Mouse (Mus musculus): Measurements from ENCODE around the gene Klhdc10. TPM values are rescaled to one million over a fixed set of nuclear protein-coding genes. Genes with fewer than 3 reads are reported as not detected.
"Not testable (repeated sequence)": the region's sequence is repeated elsewhere in the genome, so short reads cannot be mapped to it uniquely, and the experiment has no call there.

Klhdc10 gene
- polyA plus RNA-seq (2012; rRNA removed): 10.7 and 15.0 TPM in 2 replicates

DNA sequence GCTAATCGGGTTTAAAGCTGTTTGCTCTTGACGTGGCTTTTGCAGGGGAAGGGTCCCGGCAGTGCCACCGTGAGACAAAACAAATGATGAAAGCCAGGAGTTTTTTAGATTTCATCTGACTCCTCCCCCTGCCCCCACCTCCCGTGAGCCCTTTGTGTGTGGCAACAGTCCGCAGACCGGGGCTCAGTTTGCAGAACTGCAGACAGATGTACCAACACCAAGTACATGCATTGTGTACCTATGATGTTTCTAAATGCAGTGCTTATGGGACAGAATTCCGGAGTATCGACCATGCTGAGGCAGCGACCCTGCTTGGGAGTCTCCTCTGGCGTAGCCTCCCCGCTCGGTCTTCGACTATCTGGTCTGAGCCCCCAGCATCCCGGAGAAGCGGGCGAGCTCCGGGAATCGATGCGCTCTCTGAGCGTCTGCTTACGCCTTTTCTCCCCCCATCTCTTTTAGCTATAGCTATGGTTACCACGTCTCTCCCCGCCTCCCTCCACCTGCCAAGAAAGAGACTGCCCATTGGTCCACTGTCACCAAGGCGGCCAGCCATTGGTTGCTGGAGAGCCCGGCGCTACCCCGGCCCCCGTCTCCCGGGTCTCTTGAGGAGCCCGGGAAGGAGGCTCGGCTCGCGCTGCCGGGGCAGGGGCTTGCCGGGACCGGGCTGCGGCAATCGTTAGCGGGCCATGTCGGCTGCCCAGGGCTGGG is at the start of gene Klhdc10:
Gene Klhdc10 (plus strand): TSS at position 561 of the 708 bp plus-strand sequence.
- WGBS: under 1% methylated on average over 41 of the region's 41 CpGs
- DNase-seq (ENCODE audit: low read depth, low spot score): peak; percentile 99

DNA sequence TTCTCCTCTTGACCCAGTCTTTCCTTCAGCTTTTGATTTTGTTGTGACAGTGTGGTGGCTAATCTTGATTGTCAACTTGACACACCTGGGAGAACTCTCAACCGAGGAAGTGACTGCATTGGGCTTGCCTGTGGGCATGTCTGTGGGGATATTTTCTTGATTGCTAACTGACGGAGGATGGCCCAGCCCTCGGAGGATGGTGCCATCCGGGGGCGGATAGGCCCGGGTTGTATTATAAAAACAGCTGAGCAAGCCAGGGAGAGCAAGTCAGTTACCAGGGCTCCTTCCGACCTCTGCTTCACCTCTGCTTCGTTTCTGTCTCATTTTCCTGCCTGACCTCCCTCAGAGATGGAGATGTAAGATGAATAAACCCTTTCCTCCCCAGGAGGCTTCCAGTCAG is 48.9 kb upstream of the Klhdc10 start:
- 42% methylated on average over 8 of the region's 8 CpGs for WGBS
- DNase-seq (ENCODE audit: low read depth, low spot score): no peak

DNA sequence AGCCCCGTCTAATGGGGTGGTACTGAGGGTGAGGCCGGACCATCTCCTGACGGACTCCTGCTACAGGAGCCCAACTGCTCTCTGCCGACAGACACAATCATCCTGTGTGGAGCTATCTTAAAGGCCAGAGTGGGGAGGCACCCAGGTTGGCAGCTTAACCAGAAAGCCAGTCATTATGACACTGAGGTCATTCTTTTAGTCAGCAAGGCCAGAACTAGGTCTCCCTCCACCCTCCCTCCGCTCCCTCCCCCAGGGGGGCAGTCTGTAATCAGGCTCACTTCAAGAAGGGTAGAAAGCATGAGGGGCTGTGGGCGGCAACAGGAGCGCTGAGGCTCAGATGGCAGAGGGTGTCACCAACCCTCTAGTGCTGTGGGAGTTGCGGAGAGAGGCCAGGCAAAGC is 48.0 kb upstream of the Klhdc10 start:
- WGBS: 95% methylated on average over 8 of the region's 8 CpGs
- DNase-seq (ENCODE audit: low read depth, low spot score): no peak

DNA sequence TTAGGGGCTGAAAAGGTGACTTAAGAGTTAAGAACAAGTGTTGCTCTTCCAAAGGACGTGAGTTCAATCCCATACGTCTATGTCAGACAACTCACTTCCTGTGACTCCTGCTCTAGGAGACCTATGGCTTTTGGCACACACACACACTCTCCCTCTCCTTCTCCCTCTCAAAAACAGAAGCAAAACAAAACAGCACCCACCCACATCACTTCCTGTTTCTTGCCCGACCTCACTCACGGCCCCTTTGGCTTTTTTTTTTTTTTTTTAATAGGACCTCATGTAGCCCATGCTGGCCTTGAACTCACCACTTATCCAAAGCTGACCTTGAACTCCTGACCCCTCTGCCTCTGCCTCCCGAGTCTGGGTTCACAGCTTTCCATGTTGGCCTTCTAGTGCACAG is 46.9 kb upstream of the Klhdc10 start:
- WGBS: 33% methylated on average over 5 of the region's 5 CpGs
- no peak for DNase-seq (ENCODE audit: low read depth, low spot score)

DNA sequence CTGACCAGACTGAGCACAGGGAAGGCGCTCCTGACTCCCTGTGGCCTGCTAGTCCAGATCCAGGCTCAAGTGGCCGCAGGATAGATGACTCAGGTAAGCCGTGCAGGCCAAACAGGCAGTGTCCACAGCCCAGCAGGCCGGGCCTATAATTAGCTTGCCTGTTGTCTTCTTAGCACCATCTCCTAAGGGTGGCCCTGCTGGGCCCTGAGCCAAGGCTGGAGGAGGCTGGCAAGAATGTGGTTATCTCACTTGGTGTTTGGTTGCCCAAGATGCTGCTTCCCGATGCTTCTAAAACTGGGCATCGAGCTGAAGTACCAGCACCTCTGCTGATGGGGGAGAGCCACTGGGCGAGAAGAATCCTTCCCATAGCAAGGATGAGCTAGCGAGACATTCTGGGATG is 46.0 kb upstream of the Klhdc10 start:
- 78% methylated on average over 8 of the region's 8 CpGs for WGBS
- DNase-seq (ENCODE audit: low read depth, low spot score): no peak

DNA sequence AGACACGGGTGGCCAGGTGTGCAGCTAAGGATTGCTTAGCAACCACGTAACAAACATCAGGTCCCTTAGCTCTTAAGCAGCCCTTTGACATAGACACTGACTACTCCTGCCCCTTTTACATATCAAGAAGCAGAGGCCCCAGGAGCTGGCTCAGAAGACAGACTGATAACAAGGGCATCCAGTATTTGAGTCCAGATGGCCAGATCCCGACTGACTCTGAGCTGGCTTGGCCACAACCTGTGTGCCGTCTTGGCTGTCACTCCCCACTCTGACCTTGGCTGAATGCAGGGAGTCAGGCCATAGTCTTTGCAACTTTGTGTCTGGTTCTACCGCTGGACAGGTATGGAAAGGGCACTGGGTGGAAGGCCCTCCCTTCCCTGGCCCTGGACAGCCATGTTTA is 45.5 kb upstream of the Klhdc10 start:
- 56% methylated on average over 5 of the region's 5 CpGs for WGBS
- no peak for DNase-seq (ENCODE audit: low read depth, low spot score)

DNA sequence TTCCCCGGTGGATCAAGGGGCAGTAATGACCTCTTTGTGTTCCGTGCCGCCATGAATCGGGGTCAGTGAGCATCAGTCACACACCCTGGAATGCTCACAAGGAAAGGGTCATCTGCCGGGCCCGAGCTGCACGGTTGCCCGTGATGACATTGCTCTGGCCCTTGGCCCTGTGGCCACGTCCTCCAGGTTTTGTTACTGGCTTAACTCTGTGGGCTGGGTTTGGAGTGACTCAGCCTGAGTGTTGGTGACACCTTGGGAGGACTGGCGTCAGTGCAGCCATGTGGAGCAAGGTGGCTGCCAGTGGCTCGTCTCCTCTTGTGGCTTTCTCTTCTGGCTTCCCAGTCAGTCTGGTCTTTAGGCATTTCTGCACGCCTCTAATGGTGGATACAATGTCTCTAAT is 45.0 kb upstream of the Klhdc10 start:
- DNase-seq (ENCODE audit: low read depth, low spot score): no peak
- 89% methylated on average over 12 of the region's 12 CpGs for WGBS

DNA sequence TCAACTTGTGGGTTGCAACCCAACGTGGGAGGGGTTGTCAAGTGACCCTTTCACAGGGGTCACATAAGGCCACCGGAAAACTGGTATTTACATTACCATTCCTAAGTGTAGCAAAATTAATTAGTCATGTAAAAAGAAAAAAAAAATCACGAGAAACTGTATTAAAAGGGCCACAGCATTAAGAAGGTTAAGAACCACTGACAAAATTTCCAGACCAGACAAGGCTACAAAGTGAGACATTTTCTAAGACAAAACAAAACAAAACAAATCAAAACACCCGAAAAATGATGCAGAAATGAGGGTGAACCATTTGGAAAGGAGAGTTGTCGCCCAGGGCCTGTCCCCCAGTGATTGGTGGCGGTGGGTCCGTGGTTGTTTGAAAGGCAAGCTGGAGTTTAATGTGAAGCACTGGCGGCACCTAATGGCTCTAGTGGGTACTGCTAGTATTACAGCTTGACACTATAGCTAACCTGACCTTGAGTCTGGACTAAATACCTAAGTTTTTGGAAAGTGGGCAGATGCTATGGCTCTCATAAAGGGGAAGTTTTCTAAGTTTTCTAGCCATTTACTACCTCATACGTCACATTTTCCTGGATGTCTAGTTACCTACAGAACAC is 44.0 kb upstream of the Klhdc10 start:
- WGBS: 18% methylated on average over 9 of the region's 9 CpGs
- DNase-seq (ENCODE audit: low read depth, low spot score): peak; percentile 39

DNA sequence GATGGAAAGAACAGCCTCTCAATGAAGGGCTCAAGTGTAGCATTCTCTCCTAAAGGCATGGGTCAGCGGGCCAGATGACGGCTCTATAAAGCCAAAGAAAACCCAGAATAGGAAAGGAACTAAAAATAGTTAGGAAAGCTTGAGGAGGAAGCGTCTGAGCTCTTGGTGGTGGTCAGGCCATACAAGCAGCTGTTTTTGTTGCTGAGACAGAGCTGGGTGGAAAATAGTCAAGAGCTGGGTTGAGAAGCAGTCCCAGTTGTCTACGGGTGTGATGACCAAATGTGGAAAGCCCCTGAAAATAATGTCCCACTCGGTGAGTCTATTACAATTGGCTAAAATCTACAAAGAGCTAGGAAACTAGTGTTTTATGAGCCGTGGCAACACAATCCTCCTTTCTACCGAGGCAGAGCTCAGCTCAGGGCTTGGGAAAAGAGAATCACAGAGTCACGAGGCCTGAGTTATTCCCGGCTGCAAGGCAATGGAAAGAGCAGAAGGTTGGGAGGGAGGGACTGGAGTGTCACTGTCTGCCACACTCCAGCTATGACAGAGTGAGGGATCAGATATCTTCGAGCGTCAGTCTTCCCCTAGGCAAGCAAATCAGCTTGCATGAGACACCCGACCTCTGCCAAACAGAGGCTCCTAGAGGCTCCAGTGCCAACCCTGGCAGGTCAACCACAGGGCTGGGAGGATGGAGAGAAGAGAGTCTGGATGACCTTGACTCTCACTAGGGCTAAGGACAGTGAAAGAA is 41.7 kb upstream of the Klhdc10 start:
- DNase-seq (ENCODE audit: low read depth, low spot score): no peak
- 61% methylated on average over 12 of the region's 12 CpGs for WGBS

DNA sequence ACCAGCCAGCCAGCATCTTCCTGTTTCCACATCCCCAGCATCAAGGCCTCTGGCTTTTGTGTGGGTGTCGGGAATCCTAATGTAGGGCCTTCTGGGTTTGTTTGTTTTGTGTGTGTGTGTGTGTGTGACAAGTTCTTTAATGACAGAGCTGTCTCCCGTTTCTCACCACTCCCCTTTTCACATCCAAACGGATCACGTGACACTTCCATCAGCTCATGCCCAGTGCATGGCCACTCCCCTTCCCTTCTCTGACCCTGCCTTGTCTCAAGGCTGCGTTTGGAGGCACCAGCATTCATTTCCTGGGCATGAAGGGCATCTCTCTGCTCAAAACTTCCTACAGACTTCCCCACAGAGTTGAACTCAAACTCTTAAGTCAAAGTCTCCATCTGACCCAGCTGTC is 37.9 kb upstream of the Klhdc10 start:
- DNase-seq (ENCODE audit: low read depth, low spot score): no peak
- WGBS: 19% methylated on average over 5 of the region's 5 CpGs

DNA sequence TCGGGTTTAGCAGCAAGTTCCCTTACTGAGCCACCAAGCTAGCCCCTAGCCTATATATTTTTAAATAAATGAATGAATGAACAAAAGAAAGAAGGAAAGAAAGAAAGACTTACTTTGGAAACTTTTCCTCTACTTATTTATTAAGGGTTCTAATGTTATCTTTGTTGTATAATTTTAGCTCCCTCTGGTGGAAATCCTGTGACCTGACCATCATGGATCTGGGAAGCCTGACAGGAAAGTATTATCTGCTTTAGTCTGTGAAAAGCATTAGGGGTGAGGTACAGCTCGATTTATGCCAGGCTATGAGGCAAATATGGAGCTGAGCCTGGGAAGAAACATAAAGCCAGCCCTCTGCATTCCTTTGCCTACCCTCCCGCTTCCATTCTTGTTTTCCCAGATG is 32.4 kb upstream of the Klhdc10 start:
- no peak for DNase-seq (ENCODE audit: low read depth, low spot score)
- WGBS: 80% methylated on average over 3 of the region's 3 CpGs

DNA sequence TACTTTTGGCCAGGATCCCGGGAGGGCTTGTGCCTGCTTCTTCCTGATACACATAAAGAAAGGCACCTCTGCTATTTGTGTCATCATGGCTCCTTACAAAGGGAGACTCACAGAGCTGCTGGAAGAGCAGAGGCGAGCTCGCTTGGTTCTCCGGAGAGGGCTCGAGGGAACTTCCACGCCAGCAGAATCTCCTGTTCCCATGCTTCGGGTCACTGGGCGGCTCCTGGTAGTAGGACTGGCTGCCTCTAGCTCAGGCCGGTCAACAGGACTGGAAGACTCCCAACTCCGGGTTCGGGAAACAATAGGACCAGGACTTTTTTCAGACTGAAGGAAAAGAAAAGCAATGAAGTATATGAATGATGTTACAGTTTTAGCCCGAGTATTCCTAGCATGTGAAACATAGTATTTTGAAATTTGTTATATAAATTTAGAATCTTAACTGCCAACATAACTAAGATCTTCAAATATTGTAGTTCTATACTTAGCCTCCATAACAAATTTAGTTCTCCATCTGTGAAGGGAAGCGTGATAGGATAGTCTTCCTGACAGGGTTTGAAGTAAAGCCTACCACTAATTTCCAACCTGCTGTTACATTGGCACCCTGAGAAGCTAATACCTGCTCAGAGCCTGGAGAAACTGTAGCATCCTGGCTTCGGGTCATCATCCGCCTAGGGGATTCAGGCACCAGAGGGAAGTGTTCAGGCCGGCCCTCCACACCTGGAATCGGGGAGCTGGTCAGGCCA is 28.9 kb upstream of the Klhdc10 start:
- WGBS: 93% methylated on average over 17 of the region's 17 CpGs
- no peak for DNase-seq (ENCODE audit: low read depth, low spot score)

DNA sequence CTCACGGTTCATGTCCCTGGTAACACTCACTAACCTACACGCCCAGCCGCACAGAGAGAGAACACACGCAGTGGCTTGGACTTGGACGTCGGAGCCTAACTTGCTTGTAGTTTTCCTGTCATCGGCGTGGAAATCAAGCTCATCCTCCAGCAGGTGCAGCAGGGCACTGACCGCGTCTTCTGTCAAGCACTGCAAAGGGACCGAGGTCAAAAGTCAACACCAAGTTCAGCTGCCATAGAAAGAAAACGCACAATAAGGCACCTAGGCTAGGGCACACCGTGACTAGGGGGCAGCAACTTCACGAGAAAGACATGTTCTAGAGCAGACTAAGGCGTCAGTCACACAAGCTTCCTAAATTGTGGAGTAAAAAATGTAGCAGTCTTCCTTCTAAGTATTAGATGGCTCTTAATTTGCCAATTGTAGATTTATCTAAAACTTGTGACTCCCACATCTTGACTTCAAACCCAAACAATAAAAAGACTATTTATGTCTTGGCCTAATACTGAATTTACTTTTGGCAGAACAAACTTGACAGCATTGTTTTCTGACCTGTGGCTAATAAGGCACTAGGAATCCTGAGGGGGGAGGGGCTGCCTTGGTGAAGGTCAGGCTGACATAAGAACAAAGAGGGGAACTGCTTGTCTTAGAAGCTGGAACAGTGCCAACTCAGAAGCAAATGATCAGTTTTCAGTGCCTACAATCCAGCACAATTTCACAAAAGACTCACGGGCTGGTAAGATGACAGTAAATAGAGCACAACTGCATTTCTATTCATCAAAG is 26.7 kb upstream of the Klhdc10 start:
- DNase-seq (ENCODE audit: low read depth, low spot score): no peak
- WGBS: 89% methylated on average over 16 of the region's 16 CpGs

DNA sequence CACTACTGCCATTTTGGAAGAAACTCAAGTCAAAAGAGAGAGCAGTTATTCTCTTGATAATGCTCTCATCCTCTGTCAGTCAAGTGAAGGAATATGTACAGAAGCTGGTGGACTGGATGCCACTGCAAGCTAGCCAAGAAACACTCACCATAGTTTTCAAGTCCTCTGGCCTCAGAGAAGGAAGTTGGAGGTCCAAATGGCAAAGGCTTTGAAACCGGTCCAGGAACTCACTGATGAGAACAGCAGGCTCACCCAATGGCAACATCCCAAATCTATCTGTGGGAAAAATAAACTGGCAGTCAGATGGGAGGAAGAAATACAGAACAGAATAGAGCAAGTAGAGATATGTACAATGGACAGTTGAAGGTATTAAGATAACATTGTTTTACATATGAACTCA is 25.9 kb upstream of the Klhdc10 start:
- no peak for DNase-seq (ENCODE audit: low read depth, low spot score)
- 69% methylated on average over 1 of the region's 1 CpGs for WGBS

DNA sequence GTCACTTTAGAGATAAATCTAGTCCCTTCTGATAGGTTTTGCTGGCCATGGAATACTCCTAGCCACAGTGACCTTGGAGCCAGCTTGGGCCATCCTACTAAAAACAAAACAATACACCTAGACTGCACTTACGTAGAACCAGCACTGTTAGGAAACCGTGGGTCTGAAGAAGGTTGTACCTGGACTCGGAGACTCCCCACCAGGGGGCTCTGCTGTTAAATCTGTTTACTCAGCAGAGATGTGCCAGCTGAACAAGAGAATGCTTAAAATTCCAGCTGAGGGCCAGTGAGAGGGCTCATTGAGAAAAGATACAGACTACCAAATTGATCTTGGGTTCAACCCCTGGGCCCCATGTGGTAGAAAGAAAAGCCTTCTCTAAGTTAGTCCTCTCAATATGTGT is 20.6 kb upstream of the Klhdc10 start:
- DNase-seq (ENCODE audit: low read depth, low spot score): no peak
- WGBS: 69% methylated on average over 3 of the region's 3 CpGs

DNA sequence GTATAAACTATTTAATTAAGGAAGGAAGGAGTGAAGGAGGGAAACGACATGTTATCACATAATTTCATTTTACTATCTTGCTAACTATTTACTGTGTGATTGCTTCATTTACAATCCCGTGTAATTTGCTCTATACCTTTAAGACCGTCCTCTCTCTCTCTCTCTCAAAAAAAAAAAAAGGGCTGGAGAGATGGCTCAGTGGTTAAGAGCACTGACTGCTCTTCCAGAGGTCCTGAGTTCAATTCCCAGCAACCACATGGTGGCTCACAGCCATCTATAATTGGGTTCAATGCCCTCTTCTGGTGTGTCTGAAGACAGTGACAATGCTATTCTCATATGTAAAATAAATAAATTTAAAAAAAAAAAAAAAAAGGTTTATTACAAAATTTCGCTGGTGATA is 11.4 kb upstream of the Klhdc10 start:
- not testable (repeated sequence) for DNase-seq (ENCODE audit: low read depth, low spot score)
- WGBS: 10% methylated on average over 4 of the region's 4 CpGs

DNA sequence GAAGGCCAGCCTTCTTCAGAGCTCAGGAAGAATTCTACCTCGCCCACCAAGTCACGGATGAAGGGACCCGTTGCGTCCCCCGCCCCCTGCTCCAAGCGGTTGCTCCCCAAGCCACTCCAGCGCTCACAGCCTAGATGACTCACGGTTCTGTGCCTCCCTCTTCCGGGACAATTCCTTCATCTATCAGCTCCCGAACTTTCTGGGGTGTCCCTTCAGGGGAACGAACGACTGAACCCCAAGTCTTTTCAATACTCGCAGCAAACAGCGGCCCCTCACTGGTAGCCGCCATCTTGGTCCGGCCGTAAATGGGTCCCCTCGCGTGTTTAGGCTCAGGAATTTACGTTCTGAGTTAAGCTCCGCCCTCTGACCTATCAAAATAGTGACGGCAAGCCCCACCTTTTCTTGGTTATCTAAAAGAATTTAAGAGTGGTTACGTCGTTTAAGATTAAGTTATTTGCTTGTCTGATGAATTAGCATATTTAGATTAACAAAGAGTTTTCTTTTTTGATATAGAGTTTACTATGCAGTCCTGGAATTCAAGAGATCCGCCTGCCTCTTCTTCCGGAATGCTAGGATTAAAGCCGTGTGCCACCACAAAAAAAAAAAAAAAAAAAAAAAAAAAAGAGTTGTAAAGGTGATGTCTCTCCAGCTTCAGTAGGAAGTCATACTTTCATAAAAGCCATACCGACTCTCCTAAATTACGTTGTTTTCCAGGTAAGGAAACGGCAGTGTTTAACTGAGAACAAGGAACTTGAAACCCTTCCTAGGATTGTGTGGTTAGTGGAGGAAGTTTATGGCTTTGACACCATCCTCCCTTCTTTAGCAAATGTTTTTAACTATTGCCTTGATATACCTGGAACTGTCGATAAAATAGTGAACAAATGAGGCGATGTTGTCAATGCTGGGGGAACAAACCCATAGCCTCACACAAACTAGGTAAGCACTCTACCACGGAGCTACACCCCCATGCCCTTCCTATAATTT is 10.7 kb upstream of the Klhdc10 start, which contains the start of gene Zc3hc1:
Gene Zc3hc1 (minus strand): TSS at position 315 of the 984 bp plus-strand sequence.
- WGBS: 9% methylated on average over 33 of the region's 33 CpGs
- DNase-seq (ENCODE audit: low read depth, low spot score): peak; percentile 73

DNA sequence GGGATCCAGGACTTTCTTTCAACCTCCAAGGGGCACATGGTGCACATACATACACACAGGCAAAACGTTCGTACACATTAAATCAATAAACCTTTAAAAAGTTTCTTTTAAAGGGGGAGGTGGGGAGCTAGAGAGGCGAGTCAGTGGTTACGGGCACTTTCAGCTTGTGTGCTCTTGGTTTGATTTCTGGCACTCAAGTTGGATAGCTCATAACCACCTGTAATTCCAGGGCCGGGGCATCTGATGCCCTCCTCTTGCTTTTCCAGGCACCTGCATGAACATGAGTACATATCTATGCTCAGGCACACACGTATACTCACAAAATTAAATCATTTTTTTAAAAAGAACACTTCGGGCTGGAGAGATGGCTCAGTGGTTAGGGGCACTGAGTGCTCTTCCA is 9.7 kb upstream of the Klhdc10 start:
- no peak for DNase-seq (ENCODE audit: low read depth, low spot score)
- 86% methylated on average over 7 of the region's 7 CpGs for WGBS
